Mouse (Mus musculus) spleen, embryonic (tissue): ENCODE results near the gene Celsr1.

Experiments
- CTCF ChIA-PET: fragments of 350-600 bp; sonication (Branson Sonifier 250); formaldehyde crosslinking; loops from one replicate; lab custom pipeline; 2022; lab: Charles Lee

The Celsr1 gene

DNA sequence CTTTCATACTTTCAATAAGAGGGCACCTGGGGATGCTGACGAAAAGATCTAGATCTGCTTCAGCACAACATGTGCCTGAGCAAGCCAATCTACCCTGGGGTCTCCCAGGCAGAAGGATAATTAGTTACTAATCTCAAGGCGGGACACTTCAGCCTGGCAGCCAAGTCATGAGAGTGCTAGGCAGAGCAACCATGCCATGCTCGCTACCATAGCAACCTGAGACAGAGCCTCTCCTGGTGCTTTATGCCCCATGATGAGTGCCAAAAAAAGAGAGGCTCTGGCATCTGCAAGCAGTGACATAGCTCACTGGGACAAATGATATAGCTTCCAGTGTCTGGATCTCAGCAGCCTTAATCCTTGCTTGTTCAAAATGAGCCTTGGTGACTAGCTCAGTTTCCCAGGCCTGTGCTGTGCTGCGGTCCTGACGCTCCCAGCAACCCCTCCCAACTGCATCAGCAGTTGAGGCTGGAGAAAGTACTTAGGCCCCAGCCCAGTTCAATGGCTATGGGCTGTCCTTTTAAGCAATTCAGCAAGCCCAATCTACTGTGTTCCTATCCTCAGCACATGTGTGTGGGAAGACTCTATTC, 32.8 kb downstream of the Celsr1 start:
- CTCF ChIA-PET, result no interaction called here

- CTCF ChIA-PET, result no interaction called here
Observed at GRCm38 (mm10) chr15:85998525-85999230, 34.9 kb downstream of the Celsr1 start.

GRCm38 (mm10) chr15:85996031-85996765, 37.4 kb downstream of the Celsr1 start:
- CTCF ChIA-PET, result interaction anchor here (0.6 kb wide), 1 partner anchor 84 kb away, joined by 15 read pairs; no protein-coding TSS in a partner anchor

DNA sequence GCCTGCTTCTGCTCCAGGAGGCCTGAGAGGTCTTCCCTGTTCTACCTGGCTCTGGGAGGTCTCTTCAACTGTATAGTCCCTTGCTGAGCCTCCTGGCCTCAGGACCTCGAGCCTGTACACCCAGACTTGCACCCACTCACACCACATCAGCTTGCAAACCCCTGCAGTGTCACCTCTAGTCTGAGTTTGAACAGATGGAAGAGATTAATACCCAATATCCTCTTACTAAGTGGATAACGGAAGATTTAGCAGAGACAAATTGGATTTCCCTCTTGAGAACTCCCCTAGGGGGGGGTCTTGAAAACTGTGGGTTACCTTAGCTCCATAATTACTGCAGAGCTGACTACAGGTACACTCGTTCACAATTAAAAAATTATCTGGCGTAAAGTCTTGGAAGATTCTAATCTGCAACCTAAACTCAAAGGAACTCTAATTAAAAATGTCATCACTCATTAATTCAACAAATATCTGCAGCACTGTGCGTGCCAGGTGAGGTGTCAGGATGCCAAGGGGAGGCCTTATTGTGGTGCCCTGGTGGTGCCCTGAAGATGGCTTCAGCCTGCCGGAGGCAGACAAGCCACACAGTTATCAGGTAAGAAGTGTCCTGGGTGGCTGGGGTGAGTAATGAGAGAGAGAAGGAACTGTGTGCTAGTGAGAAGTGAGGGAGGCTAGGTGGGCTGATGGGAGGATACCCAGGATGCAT, 38.5 kb downstream of the Celsr1 start:
- CTCF ChIA-PET, result interaction anchor here (0.6 to 0.7 kb wide), 2 partner anchors 264 to 1142 kb away, joined by 4 to 11 read pairs; no protein-coding TSS in a partner anchor

- CTCF ChIA-PET, result no interaction called here
Observed at GRCm38 (mm10) chr15:85993931-85994583, 39.5 kb downstream of the Celsr1 start.

DNA sequence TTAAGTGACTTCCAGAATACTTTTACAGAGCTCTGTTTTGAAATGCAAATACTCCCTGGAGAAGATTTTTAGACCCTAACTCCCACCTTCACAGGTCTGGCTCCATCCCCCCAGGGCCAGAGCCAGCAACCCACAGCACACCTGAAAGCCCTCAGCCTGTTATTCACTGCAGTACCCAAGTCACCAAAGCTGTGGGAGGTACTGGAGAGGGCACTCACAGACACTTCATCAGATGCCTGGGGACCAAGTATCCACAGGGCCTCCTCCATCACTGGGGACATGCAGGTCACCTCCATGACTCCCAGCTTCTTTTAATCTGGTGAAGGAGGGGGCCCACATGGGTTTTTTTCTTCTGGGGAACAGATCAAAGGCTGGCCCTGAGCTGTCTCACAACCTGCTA, 40.2 kb downstream of the Celsr1 start:
- CTCF ChIA-PET, result no interaction called here

DNA sequence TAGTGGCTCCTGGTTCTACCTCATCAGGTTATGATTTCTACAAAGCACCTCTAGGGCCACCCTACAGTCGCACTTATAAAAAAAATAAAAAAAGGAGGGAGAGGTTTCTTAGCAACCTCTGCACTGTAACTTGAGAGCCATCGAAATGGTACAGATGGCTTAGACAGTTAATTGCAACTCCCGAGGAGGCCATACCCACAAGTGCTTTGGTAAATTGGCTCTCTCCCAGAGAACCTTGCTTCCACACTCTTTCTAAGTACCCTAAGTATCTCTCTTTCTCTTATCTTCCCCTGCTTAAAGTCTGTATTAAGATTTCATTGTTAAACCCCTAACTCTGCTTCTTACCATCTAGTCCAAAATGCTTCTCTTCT, 41.5 kb downstream of the Celsr1 start:
- CTCF ChIA-PET, result no interaction called here

GRCm38 (mm10) chr15:85991453-85992124, 42.0 kb downstream of the Celsr1 start:
- CTCF ChIA-PET, result no interaction called here

GRCm38 (mm10) chr15:85990696-85991443, 42.7 kb downstream of the Celsr1 start:
- CTCF ChIA-PET, result no interaction called here

- CTCF ChIA-PET, result no interaction called here
Observed at GRCm38 (mm10) chr15:85987896-85988295, 45.7 kb downstream of the Celsr1 start.

DNA sequence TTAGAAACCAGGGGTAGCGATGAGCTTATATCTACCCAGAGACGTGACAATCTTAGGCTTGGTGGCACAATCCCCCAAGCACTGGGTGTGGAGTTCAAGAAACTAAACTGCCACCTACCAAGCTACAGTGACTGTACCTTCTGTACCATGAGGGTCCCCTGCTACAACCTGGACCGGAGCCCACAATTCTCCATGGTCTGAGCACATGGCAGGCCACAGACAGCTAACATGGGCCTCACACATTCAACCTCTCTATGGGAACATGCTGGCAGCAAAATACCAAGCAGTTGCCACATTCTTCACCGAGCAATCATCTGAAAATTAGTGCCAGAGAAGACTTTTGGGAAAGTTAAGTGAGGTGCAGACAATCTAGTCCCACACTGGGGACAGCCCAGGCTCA, 47.4 kb downstream of the Celsr1 start:
- CTCF ChIA-PET, result no interaction called here

DNA sequence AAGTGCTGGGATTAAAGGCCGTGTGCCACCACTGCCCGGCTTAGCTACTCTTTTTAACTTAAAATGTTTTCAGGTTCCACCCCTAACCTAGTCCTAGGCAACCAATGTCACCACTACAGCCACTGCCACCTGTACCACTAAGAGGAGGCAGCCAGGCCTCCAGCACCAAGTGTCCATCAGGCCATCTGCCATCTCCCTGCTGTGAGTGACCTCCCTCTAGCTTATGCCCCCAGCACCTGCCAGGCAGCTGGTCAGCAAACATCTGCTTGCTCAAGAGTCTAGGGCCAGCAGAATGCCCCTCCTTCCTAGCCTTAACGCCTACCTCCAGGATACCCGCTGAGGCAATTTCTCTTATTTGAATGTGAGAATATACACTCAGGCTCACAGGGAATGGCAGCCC, 48.0 kb downstream of the Celsr1 start:
- CTCF ChIA-PET, result no interaction called here

- CTCF ChIA-PET, result interaction anchor here (0.7 to 1.0 kb wide), 2 partner anchors 13 to 87 kb away, joined by 3 to 4 read pairs; no protein-coding TSS in a partner anchor
Observed at GRCm38 (mm10) chr15:85983131-85983530, 50.4 kb downstream of the Celsr1 start.

GRCm38 (mm10) chr15:85982416-85982775, 51.2 kb downstream of the Celsr1 start:
- CTCF ChIA-PET, result interaction anchor here (0.7 to 1.0 kb wide), 2 partner anchors 12 to 86 kb away, joined by 3 to 4 read pairs; no protein-coding TSS in a partner anchor

DNA sequence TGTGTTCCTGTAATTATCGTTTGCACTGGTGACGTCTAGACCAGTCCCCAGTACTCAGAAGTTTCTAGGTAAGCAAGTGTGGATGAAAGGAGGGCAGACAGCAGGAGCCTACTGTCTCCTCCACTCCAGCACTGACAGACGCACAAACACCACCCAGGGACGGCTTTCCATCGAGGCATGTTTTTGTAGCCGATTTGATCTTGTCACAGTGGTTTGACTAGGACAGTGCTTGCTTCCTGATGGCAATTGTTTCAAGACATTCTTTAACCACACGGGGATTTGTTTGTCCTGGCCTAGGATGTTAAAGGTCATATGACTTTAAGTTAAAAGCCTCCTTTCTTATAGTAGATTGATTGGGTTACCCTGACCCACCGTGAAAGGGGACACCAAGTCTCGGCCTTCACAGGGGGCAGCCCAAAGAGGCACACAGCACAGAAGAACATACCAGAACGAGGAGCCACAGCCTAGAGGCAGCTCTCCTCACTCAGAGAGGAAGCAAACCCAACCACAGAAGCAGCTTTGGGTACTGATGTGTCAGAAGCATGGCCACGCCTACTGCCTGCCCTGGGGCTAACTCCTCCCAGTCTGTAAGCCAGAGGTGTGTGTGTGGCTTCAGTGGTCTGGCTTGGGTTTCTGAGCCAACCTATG, 51.7 kb downstream of the Celsr1 start:
- CTCF ChIA-PET, result no interaction called here

DNA sequence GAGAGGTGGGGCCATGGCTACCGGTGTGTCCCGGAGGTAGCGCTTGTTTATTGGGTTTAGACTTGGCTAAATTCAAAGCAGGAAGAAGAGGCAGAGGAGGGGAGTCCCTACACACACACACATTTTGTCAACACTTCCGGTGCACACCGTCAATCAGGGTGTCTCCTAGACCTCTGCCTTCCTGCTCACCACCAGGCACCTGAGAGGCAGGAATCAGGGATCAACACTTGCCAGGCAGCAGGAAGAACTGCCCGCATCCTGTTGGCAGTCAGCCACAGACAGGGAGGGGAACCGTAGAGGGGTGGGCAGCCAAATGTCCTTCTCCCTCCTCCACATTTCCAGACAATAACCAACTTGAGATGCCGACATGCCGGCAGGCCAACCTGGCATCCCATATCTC, 56.5 kb downstream of the Celsr1 start:
- CTCF ChIA-PET, result interaction anchor here (0.7 kb wide), 1 partner anchor 69 kb away, joined by 5 read pairs; no protein-coding TSS in a partner anchor

- CTCF ChIA-PET, result no interaction called here
Observed at GRCm38 (mm10) chr15:85975746-85976145, 57.8 kb downstream of the Celsr1 start.

- CTCF ChIA-PET, result no interaction called here
Observed at GRCm38 (mm10) chr15:85971596-85971995, 62.0 kb downstream of the Celsr1 start.

DNA sequence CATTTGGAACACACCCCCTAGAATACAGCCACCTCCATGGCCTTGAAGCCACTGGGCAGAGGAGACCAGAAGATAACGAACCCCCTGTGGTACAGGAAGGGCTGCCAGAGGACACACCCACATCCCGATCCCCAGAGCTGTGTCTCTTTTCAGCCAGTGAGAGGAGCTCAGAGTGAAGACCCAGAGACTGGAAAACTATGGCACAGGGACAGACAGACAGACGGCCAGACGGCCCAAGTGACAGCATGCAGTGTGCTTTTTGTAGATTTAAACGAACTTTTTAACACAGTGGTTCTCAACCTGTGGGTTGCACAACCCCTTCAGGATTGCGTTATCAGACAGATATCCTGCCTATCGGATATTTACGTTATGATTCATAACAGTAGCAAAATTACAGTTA, 63.1 kb downstream of the Celsr1 start:
- CTCF ChIA-PET, result interaction anchor here (0.6 kb wide), 1 partner anchor 12 kb away, joined by 3 read pairs; no protein-coding TSS in a partner anchor
